Mouse (Mus musculus) embryo, embryonic 11.5 days (tissue): ENCODE data around the gene Nampt.
"Not testable (repeated sequence)": the region's sequence is repeated elsewhere in the genome, so short reads cannot be mapped to it uniquely, and the experiment has no call there.

ENCODE experiments used
- DNase-seq: peaks from one replicate; pipeline ENCODE4 v3.0.0-alpha.2; 2012; ENCODE audit warnings: low read depth, low spot score

The Nampt gene

DNA sequence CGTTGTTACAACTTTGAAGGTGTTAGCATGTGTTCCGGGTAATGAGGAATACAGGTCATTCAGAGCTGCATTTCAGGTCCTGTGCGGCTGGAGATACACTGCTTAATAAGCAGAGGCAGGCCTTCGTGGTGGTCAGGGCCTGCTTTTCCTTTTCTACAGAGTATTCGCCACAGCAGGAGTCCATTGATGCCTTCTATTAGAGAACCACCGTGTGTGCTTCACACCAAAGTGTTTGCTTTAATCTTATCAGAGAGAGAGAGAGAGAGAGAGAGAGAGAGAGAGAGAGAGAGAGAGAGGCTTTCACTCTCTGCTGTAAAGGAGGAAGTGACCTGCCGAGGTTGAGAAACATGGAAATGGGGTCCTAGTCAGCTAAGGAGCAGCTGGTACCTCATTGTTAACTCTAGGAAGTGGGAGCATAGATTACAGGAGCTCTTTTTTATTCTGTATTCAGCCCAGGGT, 22.1 kb downstream of the Nampt start:
- DNase-seq = no peak

DNA sequence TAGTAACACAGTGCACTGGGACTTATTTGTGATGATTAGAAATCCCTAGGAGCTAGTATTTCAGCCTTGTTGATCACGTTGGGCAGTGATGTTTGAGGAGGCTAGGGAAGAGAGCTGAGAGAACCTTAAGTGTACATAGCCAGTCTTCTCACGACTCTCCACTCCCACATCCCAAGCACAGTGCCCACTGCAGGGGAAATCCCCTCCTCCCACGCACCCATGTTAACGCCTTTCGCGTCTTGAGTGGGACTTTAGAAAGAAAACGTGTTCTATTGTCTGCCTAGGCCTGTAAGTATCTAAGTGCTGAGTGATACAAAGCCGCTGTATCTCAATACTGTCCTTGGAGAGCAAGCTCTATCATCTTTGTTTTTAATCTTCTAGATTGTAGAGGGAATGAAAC, 27.0 kb downstream of the Nampt start:
- DNase-seq = no peak

DNA sequence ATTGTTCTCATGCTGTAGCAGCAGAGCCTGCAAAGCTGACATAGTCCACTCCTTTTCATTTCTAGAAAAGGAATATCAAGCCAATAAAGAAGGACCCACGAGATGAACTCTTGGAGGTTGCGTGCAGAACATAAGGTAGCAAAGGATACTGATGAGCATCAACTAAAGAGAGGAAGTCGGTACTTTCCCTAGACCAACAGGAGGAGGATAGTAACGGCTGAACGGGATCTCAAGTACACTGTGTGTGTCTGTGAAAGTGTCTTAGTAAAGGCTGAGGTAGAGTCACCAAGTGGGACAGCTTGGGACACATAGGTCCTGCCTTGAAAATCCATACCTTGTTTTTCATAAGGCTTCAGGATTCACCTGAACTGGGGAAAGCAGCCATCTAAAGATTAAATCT, 34.4 kb downstream of the Nampt start:
- DNase-seq = no peak

DNA sequence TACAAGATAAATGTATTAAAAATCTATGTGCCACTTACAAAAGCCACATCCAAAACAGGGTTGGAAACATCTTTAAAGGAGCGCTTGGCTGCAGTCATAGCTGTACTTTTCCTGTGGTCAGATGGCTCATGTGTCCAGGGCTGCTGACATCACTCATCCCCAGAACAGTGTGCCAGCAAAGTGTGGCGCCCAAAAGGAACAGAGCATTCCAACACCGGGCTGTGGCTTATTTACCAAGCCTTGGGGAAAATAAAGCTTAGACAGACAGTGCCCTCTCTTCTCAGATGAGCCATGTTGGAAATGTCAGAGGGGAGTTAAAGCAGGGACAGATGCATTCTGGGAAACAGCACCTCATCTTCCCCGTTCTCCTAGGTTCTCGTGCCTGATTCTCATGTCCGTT, 35.5 kb downstream of the Nampt start:
- no peak for DNase-seq

DNA sequence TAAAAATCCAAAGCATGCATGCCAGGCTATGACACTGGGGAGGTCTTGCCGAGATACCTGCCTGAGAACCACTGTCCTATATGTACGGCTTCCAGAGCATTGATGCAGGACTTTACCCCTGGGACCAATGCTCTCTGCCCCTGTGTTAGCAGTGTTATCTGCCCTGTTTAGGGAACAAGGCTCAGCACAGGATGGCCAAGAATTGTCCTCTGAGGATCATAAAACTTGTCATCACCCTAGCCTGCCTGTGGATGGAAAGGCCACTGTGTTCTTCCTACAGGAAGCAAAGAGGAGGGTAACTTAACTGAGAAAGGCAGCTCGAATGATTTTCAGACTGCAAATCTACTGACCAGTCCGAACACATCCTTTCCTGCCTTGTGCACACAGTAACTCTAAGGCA, 36.1 kb downstream of the Nampt start:
- DNase-seq = no peak

DNA sequence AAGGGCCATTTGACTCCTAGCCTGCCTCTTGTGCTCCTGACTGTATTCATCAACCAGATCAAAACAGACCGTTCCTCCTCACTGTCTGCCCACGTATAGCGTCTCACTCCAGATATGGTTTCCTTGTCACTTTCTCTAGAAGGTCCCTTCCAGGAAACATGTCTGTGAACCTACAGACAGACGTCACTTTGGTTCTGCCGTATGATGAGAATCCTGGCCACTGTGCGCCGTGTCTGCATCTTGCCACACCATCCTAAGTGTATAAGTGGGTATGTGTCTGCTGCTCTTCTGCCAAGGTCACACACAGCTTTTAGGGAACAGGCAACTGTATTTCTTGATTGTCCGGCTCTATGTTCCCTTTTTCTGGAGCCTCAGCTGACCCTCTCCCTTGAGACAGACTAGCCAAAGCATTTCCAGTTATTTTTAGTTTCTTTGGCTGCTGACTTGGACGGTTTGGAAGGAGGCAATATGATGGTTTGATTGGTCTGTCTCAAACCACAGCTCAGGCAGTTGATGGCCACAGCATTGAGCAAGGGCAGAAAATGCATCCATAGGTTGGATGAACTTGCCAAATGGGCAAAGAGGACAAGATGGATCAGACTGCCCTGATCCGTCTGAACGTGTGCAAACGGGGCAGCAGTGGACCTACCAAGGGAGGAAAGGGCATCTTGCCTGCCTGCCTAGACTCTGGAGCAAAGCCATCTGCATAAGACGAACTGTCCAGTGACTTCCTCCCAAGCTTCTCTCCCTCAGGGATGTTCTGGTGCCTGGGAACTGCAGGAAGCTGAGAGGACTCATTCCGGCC, 37.6 kb downstream of the Nampt start:
- DNase-seq = no peak

DNA sequence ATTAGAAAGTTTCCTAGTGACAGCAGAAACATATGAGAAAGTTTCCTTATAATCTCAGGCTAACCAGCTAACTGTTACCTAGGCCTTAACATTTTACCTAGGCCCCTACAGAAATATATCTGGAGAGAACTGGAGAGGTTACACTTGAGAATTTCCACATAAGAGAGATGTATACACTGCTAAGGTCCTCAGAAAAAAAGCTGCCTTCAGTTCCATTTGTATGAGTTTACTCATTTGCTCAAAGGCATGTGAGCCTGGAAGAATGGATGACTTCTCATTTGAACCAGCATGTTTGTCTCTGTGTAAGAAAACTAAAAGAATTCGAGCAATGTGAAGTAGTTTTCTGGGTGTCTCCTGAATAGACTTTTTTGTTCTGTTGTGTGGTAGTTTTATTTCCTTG, 39.1 kb downstream of the Nampt start:
- DNase-seq = no peak

DNA sequence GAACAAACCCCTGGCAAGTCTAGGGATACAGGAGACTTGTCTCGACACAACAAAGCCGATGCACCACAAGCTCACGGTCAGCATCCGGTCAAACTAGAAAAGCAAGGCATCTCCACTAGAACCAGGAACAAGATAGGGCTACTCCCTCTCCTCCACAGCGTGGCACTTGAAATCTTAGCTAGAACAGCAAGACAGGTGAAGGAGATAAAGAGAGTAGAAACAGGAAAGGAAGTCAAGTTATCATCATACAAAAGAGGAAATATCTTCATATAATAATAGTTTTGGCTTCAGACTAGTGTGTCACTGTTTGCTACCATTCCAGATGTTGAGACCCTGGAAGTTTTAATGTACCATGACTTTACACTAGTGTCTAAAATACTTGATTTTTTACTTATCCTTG, 41.5 kb downstream of the Nampt start:
- no peak for DNase-seq

DNA sequence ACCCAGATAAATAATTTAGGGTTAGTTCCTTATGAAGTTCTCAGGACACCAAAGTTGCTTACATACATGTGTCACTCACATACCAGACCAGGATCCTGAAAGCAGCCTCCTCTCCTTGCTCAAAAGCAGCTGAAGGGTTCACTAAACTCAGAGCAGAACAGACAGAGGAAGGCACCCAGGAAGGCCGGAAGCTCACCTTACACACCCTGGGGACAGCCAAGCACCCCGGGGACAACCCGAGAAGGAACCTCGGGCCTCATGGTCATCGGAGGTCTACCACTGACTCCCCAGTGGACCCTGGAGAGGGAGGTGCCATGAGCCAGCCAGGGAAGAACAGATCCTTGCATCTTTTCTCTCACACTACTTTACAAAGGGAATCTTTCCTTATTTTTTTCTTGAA, 51.5 kb downstream of the Nampt start:
- DNase-seq = no peak

DNA sequence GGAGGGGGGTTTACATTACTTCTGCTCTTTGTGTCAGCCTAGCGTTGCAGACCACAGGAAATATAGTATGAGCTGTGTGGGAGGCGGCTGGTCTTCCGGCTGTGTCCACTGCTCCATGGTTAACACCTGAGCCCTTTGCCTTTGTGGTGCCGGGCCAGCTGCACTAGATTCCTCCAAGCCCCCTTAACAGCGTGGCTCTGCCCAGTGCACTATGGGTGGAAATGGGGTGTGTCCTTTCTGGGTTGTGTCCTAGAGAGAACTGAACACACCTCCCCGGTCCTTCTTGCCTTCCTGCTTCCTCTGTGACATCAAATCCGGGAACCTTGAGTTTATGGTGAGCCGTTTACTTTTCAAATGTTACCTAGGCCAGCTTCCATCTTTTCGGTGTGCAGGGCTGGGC, 58.2 kb downstream of the Nampt start:
- DNase-seq = no peak

DNA sequence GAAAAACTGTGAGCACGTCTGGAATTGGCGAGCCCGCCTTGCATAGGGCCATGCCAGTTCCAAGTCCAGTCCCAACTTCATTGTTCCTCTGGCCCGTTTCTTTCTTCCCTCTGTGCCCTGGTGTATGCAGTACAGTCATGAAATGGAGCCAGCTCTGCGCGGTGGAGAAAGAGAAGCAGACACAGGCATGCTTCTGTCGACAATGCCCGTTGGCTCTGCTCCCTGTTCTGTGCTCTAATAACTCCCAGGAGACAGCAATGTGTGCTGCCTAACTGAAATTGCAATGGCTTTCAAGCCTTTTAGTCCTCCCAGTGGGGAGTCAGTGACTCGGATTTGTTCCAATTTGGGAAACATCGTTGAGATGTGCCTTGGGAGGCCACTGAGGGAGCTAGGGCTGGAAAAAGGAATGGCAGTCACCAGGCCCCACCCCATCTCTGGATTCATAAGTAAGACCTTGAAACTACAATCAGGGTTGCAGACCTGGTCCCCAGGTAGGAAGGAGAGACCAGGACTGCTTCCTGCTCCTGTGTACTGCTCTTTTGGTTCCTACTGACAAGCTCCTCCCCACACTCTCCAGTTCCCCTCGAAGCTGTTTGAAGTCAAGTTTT, 58.7 kb downstream of the Nampt start:
- DNase-seq = no peak

DNA sequence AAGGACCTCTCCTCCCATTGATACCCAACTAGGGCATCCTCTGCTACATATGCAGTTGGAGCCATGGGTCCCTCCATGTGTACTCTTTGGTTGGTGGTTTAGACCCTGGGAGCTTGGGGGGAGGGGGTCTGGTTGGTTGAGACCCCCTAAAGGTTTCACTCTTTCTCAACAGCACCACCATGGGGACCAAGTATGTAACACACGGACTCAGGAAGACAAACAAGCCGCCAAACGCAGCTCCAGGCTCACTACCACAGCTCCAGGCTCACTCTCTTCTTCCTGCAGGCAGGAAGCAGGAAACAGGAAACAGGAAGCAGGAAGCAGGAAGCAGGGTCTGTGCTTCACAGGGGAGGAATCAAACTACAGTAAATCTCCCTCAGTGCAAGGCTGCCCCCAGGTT, 60.0 kb downstream of the Nampt start:
- no peak for DNase-seq

DNA sequence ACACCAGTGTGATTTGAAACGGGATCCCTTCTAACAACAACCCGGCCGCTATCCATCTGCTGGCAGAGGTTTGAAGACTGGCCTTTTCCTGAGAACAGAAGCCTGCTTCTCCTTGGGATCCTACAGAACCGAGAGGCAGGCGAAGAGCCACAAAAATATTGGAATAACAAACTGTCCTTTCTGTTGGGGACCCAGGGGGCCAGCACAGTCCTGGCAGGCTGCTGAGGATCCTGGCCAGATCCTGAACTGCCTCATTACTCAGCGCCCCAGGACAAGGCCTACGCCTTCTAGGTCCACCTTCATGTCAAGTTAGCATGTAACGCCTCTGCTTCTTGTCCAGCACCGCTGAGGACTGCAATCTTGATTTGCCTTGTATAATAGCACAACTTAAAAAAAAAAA, 65.0 kb downstream of the Nampt start:
- DNase-seq = no peak

DNA sequence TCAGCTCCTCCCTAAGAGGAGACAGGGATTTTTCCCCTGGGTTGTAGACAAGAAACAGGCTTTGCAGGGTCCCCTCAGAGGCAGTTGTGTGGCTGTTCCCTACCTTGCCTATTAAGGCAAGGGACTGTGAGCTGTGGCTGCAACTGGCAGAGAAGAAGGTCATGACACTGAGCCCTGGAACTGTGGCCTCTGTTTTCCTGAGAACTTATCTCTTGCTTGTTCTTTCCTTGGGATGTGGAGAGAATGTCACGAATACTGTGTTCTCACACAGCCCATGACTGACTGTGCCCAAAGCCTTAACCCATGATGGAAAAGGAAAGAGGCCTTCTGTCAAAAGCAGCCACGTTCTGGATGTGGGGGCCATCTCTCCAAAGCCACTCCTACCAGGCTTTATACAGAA, 65.7 kb downstream of the Nampt start:
- DNase-seq = no peak

DNA sequence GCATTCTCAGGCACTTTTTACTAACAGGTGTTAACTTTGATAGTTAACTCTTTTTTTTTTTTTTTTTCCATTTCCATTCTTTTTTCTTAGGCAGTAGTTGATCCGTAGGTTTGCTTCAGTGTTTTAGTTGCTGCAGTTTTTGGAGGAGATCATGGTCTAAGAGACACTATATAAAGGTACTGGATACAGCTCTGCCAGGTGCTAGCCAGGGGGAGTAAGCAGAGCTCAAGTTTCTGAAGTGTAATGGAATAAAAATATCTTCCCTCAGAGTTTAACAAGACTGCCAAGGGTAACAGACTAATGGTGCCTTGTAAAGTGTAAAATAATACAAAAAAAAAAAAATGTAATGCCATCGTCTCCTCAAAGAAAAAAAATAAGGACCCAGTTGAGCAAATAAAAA, 67.0 kb downstream of the Nampt start:
- no peak for DNase-seq

DNA sequence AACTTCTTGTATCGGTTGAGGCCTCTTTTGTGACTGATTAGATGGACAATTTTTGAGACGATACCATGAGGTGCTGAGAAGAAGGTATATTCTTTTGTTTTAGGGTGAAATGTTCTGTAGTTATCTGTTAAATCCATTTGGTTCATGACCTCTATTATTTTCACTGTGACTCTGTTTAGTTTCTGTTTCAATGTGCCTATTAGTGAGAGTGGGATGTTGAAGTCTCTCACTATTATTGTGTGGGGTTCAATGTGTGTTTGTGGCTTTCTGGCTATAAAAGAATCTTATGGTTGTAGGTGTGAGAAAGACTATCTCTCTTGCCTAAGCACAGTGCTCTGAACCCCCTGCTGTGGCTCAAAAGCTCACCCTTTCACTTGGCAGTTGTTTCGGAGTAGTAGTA, 68.9 kb downstream of the Nampt start:
- no peak for DNase-seq

DNA sequence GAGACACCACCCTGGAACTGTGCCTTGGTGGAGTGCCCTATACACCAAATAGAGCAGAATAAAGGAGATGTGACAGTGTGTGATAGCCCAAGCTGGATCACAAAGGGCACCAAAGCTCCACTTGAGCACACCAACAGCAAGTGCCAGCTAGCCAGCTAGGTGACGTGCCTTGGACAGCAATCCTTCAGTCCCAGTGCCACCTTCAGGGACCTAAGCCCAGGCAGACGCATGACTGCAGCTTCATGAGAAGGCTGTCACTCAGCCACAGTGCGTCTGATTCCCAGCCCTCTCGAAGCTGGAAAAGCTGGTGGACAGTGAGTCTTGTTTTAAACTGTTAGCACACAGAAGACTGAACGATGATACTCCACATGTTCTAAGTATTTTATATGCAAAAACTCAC, 70.5 kb downstream of the Nampt start:
- no peak for DNase-seq

DNA sequence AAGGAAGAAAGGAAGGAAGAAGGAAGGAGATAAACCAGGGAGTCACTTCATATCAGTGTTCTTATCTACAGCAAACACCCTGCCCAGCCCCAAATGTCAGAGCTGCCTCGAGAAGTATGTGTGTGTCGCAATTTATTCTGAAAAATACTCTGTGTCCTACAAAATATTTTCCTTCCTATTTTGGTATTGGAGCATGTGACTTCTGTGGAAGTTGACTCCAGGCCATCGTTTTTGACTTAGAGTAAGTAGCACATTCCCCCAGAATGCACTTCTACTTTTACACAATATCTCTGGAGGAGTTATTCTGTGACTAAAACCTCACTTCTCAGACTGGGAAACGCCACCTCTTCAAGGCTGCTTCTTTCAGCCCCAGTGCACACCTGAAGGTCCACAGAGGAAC, 71.1 kb downstream of the Nampt start:
- no peak for DNase-seq

DNA sequence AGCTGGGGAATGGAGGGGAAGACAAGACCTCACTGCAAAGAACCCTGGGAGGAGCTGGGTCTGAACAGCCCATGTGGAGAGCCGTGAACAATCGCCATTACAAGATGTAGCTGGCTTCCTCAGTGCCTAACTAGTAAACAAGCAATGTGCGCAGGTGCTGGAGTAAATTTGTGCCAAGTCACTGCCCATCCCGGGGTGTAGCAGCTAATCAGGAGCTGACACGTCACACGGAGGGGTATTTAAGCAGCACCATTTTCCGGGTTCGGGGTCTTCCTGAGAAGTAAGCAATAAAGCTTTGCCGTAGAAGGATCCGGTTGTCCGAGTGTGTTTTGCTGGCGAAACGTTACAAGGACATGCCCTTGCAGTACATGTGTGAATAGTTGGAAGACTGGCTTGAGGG, 71.9 kb downstream of the Nampt start:
- DNase-seq = not testable (repeated sequence)

DNA sequence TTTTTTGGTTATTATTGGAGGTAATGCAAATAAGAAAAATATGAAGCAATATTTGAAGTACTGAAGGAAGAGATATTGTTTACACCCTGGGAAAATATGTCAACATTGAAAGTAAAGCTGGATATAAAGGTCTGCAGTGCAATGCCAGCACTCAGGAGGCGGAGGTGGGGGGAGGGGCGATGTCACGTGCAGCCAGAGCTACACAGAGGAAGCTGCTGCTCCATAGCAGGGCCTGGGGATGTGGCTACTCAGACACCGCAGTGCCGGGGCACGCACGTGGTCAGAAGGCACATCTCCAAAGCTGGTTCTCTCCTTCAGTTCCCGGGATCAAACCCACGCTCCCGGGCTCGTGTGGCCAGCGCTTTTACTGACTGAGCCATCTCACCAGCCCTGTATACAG, 73.9 kb downstream of the Nampt start:
- DNase-seq = no peak

DNA sequence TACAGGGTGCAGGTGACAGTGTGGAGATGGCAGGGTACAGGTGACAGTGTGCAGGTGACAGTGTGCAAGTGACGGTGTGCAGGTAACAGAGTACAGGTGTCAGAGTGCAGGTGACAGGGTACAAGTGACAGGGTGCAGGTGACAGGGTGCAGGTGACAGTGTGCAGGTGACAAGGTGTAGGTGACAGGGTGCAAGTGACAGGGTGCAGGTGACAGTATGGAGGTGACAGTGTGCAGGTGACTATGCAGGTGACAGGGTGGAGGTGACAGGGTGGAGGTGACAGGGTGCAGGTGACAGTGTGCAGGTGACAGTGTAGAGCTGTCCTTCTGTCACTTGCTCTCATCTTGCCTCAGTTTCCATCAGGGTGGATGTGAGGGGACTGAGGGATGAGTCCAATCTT, 76.5 kb downstream of the Nampt start:
- DNase-seq = no peak

DNA sequence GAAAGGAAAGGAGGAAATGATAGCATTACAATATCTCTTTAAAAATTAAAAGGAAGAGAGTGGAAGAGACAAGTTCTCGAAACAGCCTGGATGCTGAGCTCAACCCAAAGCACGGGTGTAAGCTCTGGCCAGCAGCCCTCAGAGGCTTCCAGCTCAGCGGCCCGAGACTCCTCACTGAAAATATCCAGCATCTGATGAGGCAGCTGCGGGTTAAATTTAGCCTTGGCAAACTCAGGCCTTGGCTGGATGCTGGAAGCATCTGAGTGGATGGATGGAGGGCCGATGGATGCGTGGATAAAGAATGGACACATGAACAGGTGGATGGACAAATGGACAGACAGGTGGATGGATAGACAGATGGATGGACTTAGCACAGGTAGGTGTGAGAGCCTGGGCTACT, 77.2 kb downstream of the Nampt start:
- no peak for DNase-seq
